Mouse (Mus musculus) megakaryocyte progenitor cell, adult 5-6 weeks (primary cell): ENCODE measurements at regions not wholly inside any gene's neighbourhood (a gene's known extent, or its start where the extent isn't known, plus 50 kb on each side); places are given as distances from the start of the nearest gene placed in this dataset.

Source experiments
- ATAC-seq: replicated peaks from 2 replicates; pipeline ENCODE4 v1.8.0; 2016; ENCODE audit warnings: mild to moderate bottlenecking, moderate TSS enrichment, inconsistent platforms; ENCODE audit not compliant: poor library complexity

DNA sequence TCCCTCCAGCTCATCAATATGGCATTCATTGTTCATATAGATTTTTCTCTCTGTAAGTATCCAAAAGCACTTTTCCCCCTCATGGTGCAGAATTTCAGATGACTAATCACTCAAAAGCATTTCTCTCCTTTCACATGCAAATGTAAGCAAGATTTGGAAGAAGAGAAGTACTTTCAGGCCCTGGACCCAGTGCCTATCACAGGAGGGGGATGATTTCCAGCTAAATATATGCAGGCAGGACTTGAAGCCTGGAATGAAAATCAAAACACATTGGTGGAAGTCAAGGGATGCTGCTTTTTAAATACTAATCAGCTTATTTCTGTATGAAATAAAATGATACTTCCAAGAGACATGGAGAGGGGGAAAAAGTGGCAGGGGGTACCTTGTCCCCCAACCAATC, 195.9 kb upstream of the Gm49339 start:
- no peak for ATAC-seq

DNA sequence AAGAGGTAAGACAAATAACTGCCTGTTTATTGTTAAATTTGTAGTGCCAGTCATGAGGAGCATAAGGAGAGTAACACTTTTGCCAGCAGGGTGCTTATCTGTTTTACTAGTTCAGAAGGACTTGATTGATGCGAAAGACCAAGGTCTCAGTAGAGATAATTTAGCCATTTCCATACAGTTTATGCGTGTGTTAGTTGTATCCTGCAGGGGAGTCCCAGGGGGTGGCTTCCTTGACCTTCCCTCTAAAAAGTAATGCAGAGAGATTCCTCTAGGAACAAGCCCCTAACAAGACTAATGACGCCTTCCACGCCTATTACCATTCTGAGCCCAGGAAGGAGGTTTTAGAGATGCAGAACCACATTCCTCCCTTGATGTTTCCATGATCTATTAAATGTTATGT, 192.6 kb upstream of the Gm49339 start:
- no peak for ATAC-seq

DNA sequence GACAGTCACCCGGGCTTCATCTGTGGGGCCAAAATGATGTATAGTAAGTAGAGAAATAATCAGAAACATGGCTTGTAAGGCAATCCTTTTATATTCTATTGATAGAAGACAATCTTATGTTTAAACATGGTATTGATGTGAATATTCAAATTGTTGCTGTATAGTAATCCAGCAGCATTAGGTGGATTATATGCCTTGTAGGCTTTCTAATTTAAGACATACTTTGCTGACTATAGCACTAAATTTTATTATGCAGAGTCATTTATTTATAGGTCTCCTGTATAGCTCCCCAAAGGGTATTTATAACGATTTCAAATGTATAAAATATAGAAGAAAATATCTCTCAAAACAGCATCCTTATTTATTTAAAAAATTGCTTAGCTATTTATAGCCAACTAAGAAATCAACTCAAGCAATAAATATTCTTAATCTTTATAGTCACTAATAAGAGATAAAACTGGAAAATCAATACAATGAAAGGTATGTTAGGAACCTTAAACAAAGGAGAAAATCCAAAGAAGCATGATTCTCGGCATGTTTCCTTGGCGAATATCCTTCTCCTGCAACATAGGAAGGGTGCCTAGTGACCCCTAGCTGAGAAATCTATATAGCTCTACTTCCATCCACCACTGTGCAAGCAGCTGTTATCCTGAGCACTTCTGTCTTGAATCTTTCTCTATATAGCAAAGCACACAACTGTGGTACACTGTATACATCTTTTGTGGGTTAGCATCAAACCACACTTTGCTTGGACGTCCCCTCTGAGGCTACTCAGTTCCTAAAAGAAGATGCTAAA, 188.8 kb upstream of the Gm49339 start:
- no peak for ATAC-seq

DNA sequence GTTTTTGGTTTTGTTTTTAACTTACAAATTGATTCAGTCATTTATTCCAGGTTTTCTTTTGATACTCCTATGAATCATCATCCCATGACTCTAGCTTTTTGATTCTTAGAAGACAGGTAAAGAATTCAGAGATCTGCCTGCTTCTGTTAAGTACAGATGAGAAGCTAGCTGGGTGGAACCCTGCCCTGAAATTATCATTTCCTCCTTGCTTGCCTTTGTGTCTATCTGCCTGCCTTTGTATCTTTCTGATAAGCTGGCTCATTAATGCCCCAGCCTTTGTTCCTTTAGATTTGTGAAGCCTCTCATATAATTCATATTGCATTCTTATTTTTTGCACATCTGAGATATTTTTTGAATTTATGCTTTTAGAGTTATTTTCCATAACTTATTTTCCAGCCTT, 167.6 kb upstream of the Gm49339 start:
- ATAC-seq, result no peak

DNA sequence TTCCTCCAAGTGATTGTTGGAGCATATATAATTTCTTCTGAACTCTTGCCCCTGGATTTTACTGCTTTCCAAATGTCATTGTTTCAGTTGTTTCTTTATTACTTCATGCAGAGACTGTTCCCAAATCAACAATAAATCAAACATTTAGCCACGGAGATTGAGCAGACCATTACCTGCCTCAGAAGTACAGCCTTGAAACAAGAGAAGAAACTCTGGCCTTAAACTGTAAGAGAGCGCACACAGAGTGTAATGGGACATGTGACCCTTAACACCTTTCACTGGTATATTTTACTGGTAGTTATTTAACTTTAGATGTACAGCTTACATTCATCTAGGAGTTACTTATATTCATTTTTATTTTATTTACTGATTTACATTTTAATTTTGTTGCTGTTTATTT, 160.2 kb upstream of the Gm49339 start:
- no peak for ATAC-seq

DNA sequence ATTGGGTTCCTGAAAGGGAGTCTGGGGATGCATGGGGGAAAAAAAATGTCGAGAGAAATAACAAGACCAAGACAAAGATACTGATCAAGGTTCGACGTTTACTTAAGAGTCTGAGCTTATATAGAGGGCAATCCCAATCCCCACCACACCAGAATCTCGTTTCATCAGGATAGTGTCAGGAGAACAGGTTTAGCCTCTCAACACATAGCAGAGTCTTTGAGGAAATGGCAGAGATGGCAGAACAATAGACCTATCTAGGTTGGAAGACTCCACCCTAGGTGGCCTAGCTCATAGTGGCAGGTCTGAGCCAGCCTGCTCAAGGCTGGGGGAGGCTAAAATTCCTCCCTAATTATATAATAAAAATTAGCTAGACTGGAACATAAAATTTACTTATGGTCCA, 151.6 kb upstream of the Gm49339 start:
- no peak for ATAC-seq

DNA sequence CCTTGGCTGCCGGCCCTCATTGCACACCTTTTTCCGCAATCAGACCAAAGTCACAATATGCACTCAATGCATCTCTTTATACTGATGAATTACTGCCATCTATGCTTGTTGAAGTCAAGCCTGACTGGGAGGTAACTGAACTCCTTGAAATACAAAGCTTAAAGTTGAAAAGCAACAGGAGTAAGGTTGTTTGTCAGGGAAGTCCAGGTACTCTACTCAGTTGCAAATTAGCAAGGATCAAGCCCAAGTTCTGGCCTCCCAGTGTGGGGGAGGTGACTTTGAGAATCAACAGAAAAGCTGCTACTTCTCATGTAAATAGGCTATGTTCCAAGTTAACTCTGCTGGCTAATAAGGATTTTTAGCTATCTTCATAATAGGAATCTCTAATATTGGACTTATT, 151.0 kb upstream of the Gm49339 start:
- no peak for ATAC-seq
